Mouse (Mus musculus): ENCODE data around the gene Serpinb3a. TPM values are rescaled to one million over a fixed set of nuclear protein-coding genes. Genes with fewer than 3 reads are reported as not detected.

The Serpinb3a gene
- polyA plus RNA-seq, 1 experiment from 2014 or later: not detected

Other genes with a start within 250 kb of the Serpinb3a start
- not detected in 2 replicates for gene Serpinb5, start 191.1 kb downstream of the Serpinb3a start, polyA plus RNA-seq (2015; fragmentation: Nextera tagmentation; extraction: Ambion mirVana)
- gene Serpinb12, start 117.9 kb downstream of the Serpinb3a start, polyA plus RNA-seq (2015; fragmentation: Nextera tagmentation; extraction: Ambion mirVana): 0.09 and 0.43 TPM in 2 replicates
- not detected in 2 replicates for gene Serpinb13, start 71.3 kb downstream of the Serpinb3a start, polyA plus RNA-seq (2015; fragmentation: Nextera tagmentation; extraction: Ambion mirVana)
- not detected in 2 replicates for gene Serpinb3d, start 31.2 kb upstream of the Serpinb3a start, polyA plus RNA-seq (2015; fragmentation: Nextera tagmentation; extraction: Ambion mirVana)
- gene Serpinb3b, start 226.1 kb upstream of the Serpinb3a start, polyA plus RNA-seq (2015; fragmentation: Nextera tagmentation; extraction: Ambion mirVana): not detected in 2 replicates
- not detected in 2 replicates for gene Serpinb3c, start 226.1 kb upstream of the Serpinb3a start, polyA plus RNA-seq (2015; fragmentation: Nextera tagmentation; extraction: Ambion mirVana)